Mouse (Mus musculus): ENCODE results near the gene Pcbp2. TPM values are rescaled to one million over a fixed set of nuclear protein-coding genes. Genes with fewer than 3 reads are reported as not detected.

The Pcbp2 gene
- polyA plus RNA-seq, 1 experiment from 2014 or later = 220 TPM

GRCm38 (mm10) chr15:102531586-102531985, 61.2 kb downstream of the Pcbp2 start:
- H3K4me3 ChIP-seq (ENCODE audit: low read depth, low read length) = no peak overlapping the region
- H3K9me3 ChIP-seq (ENCODE audit: control insufficient read depth, low read length) = no peaks in the 10 kb centered on the region
- DNase-seq (ENCODE audit: low spot score) = no peak
- H3K9ac ChIP-seq (ENCODE audit: low read depth, low read length) = no peak overlapping the region
- peaks cover 25% of the 10 kb centered on the region for H3K36me3 ChIP-seq (ENCODE audit: control insufficient read depth, insufficient read depth, low read length)
- no peak overlapping the region for H3K4me2 ChIP-seq
- no peaks in the 10 kb centered on the region for H3K4me1 ChIP-seq (replicated peaks; ENCODE audit: control insufficient read depth, insufficient read depth, low read length)
- no peak overlapping the region for H3K27ac ChIP-seq (ENCODE audit: low read depth, low read length)
- ATAC-seq (replicated peaks; ENCODE audit: low FRiP score) = no peak
- no peaks in the 10 kb centered on the region for H3K27me3 ChIP-seq (replicated peaks; ENCODE audit: control insufficient read depth, insufficient read depth, low read length)
- WGBS = 83% methylated on average over 4 of the region's 4 CpGs

DNA sequence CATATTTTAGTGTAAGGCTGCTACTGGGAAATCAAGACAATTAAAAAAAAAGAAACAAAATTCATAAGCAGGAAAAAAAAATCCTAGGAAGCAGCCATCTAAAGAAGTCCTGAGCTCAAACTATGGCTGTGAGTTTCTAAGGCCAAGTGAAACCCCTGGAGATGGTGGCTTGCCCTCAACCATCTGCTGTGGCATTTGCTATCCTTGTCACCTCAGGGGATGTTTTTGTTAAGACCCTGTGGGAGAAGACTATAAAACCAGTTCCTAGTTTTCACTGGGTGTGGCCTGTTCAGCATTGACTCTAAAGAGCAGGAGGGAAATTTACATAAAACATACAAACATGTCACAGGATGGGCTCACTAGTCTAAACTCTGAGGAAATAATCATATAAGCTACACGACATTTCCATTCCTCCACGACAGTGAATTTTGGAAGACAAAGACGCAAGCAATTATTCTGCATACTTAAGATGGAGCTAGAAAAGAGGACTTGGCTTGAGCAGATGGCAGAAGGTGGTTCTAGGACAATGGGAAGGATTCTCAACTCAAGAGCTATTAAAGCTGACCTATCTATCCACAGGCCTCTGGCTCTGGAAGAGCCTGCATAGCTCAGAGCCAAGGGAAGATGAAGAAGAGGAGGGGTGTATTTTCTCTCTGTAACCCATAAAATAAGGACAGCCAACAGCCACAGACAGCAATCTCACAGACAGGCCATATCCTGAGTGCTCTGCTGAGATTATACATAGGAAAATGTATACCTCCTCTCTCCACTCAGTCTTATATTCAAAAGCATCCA, 62.0 kb downstream of the Pcbp2 start:
- DNase-seq (ENCODE audit: low spot score) (no peak), ATAC-seq (replicated peaks; ENCODE audit: low FRiP score) (no peak)
- H3K4me1 ChIP-seq (replicated peaks; ENCODE audit: control insufficient read depth, insufficient read depth, low read length) = no peaks in the 10 kb centered on the region
- no peak overlapping the region for H3K27ac ChIP-seq (ENCODE audit: low read depth, low read length)
- 82% methylated on average over 3 of the region's 3 CpGs for WGBS
- H3K27me3 ChIP-seq (replicated peaks; ENCODE audit: control insufficient read depth, insufficient read depth, low read length) = no peaks in the 10 kb centered on the region
- no peak overlapping the region for H3K4me2 ChIP-seq
- no peak overlapping the region for H3K9ac ChIP-seq (ENCODE audit: low read depth, low read length)
- H3K9me3 ChIP-seq (ENCODE audit: control insufficient read depth, low read length) = no peaks in the 10 kb centered on the region
- peaks cover 28% of the 10 kb centered on the region for H3K36me3 ChIP-seq (ENCODE audit: control insufficient read depth, insufficient read depth, low read length)
- no peak overlapping the region for H3K4me3 ChIP-seq (ENCODE audit: low read depth, low read length)

DNA sequence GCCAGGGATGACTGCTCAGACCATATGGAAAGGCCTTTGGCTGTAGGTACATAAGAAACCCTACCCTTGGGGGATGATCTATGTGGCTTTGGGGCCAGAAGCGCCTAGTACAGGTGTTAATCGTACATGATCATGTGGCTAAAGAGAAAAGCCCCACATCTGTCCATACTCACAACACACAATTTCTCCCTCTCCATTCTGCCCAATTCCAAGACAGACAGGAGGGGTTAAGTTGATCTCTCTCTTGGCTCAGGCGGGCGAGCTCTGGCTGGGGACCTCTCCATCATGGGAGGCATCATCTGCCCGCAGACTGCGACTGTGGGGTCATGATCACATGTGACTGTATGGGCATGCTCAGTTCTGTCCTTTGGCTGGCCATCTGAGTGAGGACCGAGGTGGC, 63.6 kb downstream of the Pcbp2 start:
- H3K9me3 ChIP-seq (ENCODE audit: control insufficient read depth, low read length) = no peaks in the 10 kb centered on the region
- peak; percentile 12 for DNase-seq (ENCODE audit: low spot score)
- WGBS = 92% methylated on average over 7 of the region's 7 CpGs

DNA sequence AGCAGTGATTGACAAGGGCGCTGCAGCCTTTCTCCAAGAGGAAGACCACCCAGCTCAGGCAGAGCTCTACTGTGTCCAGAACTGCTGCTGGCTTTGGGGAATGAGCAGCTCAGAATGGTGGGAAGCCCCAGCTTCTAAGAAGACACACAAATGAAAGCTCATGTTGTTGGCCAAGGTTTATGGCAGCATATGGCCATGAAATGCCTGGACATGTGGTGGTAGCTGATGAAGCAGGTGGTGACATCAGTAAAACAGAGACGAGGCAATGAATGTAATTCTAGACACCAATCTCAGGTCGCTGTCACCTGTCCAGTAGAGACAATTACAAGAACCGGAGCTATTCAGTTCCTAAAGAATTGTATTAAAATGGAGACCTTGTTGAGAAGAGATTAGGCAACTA, 74.5 kb downstream of the Pcbp2 start:
- no peak for ATAC-seq (replicated peaks; ENCODE audit: low FRiP score)
- WGBS = 89% methylated on average over 4 of the region's 4 CpGs
- peaks cover 24% of the 10 kb centered on the region; the same call in 1 of the 2 replicates for H3K36me3 ChIP-seq (ENCODE audit: control insufficient read depth, insufficient read depth, low read length)

More for the DNA sequence above, 63.6 kb downstream of the Pcbp2 start:
- Histone ChIP-seq H3K4me3 (ENCODE audit: low read depth, low read length) (no peak overlapping the region), H3K4me1 (replicated peaks; ENCODE audit: control insufficient read depth, insufficient read depth, low read length) (no peaks in the 10 kb centered on the region), H3K27ac (ENCODE audit: low read depth, low read length) (no peak overlapping the region), H3K36me3 (ENCODE audit: control insufficient read depth, insufficient read depth, low read length) (peaks cover 27% of the 10 kb centered on the region), H3K27me3 (replicated peaks; ENCODE audit: control insufficient read depth, insufficient read depth, low read length) (no peaks in the 10 kb centered on the region), H3K9ac (ENCODE audit: low read depth, low read length) (no peak overlapping the region), H3K4me2 (no peak overlapping the region)
- ATAC-seq (replicated peaks; ENCODE audit: low FRiP score) = no peak

GRCm38 (mm10) chr15:102546246-102546645, 75.9 kb downstream of the Pcbp2 start:
- ATAC-seq (replicated peaks; ENCODE audit: low FRiP score) (no peak), DNase-seq (ENCODE audit: low spot score) (no peak)
- 88% methylated on average over 3 of the region's 3 CpGs for WGBS
- Histone ChIP-seq H3K27me3 (replicated peaks; ENCODE audit: control insufficient read depth, insufficient read depth, low read length) (no peaks in the 10 kb centered on the region), H3K4me2 (no peak overlapping the region), H3K27ac (ENCODE audit: low read depth, low read length) (no peak overlapping the region), H3K9ac (ENCODE audit: low read depth, low read length) (no peak overlapping the region), H3K9me3 (ENCODE audit: control insufficient read depth, low read length) (no peaks in the 10 kb centered on the region), H3K4me3 (ENCODE audit: low read depth, low read length) (no peak overlapping the region), H3K36me3 (ENCODE audit: control insufficient read depth, insufficient read depth, low read length) (peaks cover 16% of the 10 kb centered on the region; the same call in 1 of the 2 replicates), H3K4me1 (replicated peaks; ENCODE audit: control insufficient read depth, insufficient read depth, low read length) (no peaks in the 10 kb centered on the region)

More for the DNA sequence above, 74.5 kb downstream of the Pcbp2 start:
- no peak for DNase-seq (ENCODE audit: low spot score)
- H3K9ac ChIP-seq (ENCODE audit: low read depth, low read length) = no peak overlapping the region
- no peak overlapping the region for H3K4me3 ChIP-seq (ENCODE audit: low read depth, low read length)
- no peak overlapping the region for H3K4me2 ChIP-seq
- no peaks in the 10 kb centered on the region for H3K4me1 ChIP-seq (replicated peaks; ENCODE audit: control insufficient read depth, insufficient read depth, low read length)
- H3K27me3 ChIP-seq (replicated peaks; ENCODE audit: control insufficient read depth, insufficient read depth, low read length) = no peaks in the 10 kb centered on the region
- H3K9me3 ChIP-seq (ENCODE audit: control insufficient read depth, low read length) = no peaks in the 10 kb centered on the region
- H3K27ac ChIP-seq (ENCODE audit: low read depth, low read length) = no peak overlapping the region

DNA sequence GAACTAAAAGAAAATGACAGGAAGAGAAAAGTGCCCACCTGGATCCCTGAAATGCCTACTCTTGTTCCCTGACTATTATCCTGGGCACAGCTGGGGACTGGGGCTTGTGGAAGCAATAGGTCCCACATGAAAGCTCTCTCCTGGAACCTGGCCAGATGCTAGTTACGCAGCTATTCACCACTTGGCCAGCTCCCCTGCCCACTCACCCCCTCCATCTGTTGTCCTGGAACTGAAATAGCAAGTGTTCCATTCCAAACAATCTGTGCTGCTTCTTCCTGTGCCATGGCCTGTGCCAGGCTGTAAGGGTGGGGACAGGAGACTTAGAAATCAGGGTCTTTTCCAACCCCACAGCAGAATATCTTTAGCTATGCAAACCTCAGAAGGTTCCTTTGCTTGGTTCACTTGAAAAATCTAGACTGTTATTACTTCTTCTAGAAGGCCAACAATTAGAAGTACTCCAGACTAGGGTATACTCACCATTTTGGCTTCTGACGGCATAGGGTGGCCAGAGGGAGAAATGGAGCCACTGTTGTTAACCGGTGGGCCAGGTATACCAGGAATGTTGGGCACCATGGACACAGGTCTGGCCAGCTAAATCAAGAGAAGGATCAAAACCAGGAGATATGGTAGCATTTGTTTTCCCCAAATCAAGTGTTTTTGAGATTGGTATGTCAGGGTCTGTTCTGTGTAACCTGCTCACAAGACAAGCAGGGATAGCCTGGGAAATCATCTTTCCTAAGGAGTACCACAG, 76.5 kb downstream of the Pcbp2 start:
- Histone ChIP-seq H3K4me1 (replicated peaks; ENCODE audit: control insufficient read depth, insufficient read depth, low read length) (no peaks in the 10 kb centered on the region), H3K27me3 (replicated peaks; ENCODE audit: control insufficient read depth, insufficient read depth, low read length) (no peaks in the 10 kb centered on the region), H3K9me3 (ENCODE audit: control insufficient read depth, low read length) (no peaks in the 10 kb centered on the region), H3K9ac (ENCODE audit: low read depth, low read length) (no peak overlapping the region), H3K36me3 (ENCODE audit: control insufficient read depth, insufficient read depth, low read length) (peaks cover 19% of the 10 kb centered on the region; the same call in 1 of the 2 replicates), H3K27ac (ENCODE audit: low read depth, low read length) (no peak overlapping the region), H3K4me3 (ENCODE audit: low read depth, low read length) (no peak overlapping the region), H3K4me2 (no peak overlapping the region)
- DNase-seq (ENCODE audit: low spot score) (no peak), ATAC-seq (replicated peaks; ENCODE audit: low FRiP score) (no peak)
- WGBS = 87% methylated on average over 3 of the region's 3 CpGs

GRCm38 (mm10) chr15:102547478-102547877, 77.1 kb downstream of the Pcbp2 start:
- ATAC-seq (replicated peaks; ENCODE audit: low FRiP score) (no peak), DNase-seq (ENCODE audit: low spot score) (no peak)
- Histone ChIP-seq H3K9me3 (ENCODE audit: control insufficient read depth, low read length) (no peaks in the 10 kb centered on the region), H3K9ac (ENCODE audit: low read depth, low read length) (no peak overlapping the region), H3K4me3 (ENCODE audit: low read depth, low read length) (no peak overlapping the region), H3K4me2 (no peak overlapping the region), H3K36me3 (ENCODE audit: control insufficient read depth, insufficient read depth, low read length) (peaks cover 20% of the 10 kb centered on the region), H3K27me3 (replicated peaks; ENCODE audit: control insufficient read depth, insufficient read depth, low read length) (no peaks in the 10 kb centered on the region), H3K4me1 (replicated peaks; ENCODE audit: control insufficient read depth, insufficient read depth, low read length) (no peaks in the 10 kb centered on the region), H3K27ac (ENCODE audit: low read depth, low read length) (no peak overlapping the region)
- 94% methylated on average over 3 of the region's 3 CpGs for WGBS
